Mouse (Mus musculus) embryonic facial prominence, embryonic 14.5 days (tissue): ENCODE measurements at regions not wholly inside any gene's neighbourhood (a gene's known extent, or its start where the extent isn't known, plus 50 kb on each side); places are given as distances from the start of the nearest gene placed in this dataset.

Experiments used
- ATAC-seq: fragments of 200-750 bp; cut with Nextera tagmentation; 2 replicates; pipeline ENCODE4 v1.8.0; 2017; ENCODE audit warnings: low read depth, moderate number of reproducible peaks, moderate TSS enrichment
- DNase-seq: peaks from one replicate; pipeline ENCODE4 v3.0.0-alpha.2; 2015; ENCODE audit warnings: low spot score
- H3K27ac ChIP-seq: fragments of 300-500 bp; sonication (generic); replicated peaks from 2 replicates; pipeline ENCODE4 v1.5.1; 2014; ENCODE audit warnings: low read depth, mild to moderate bottlenecking, low read length, moderate library complexity
- H3K27me3 ChIP-seq: fragments of 300-500 bp; sonication (generic); replicated peaks from 2 replicates; pipeline ENCODE4 v1.6.1; 2014; ENCODE audit warnings: low read length; ENCODE audit not compliant: control insufficient read depth, insufficient read depth
- H3K36me3 ChIP-seq: fragments of 300-500 bp; sonication (generic); 2 replicates; pipeline ENCODE4 v1.6.1; 2014; ENCODE audit warnings: low read length, mixed read lengths; ENCODE audit not compliant: control insufficient read depth, insufficient read depth
- H3K4me1 ChIP-seq: fragments of 300-500 bp; sonication (generic); 2 replicates; pipeline ENCODE4 v1.6.1; 2014; ENCODE audit warnings: antibody characterized with exemption, low read length; ENCODE audit not compliant: control insufficient read depth, insufficient read depth
- H3K4me2 ChIP-seq: fragments of 300-500 bp; sonication (generic); 2 replicates; pipeline ENCODE4 v1.6.1; 2014; ENCODE audit warnings: low read depth, mild to moderate bottlenecking, low read length, moderate library complexity, mixed read lengths
- H3K4me3 ChIP-seq: fragments of 300-500 bp; sonication (generic); 2 replicates; pipeline ENCODE4 v1.5.1; 2014; ENCODE audit warnings: low read depth, mild to moderate bottlenecking, low read length
- H3K9ac ChIP-seq: fragments of 300-500 bp; sonication (generic); 2 replicates; pipeline ENCODE4 v1.6.1; 2014; ENCODE audit warnings: low read depth, mild to moderate bottlenecking, low read length, moderate library complexity, mixed read lengths
- H3K9me3 ChIP-seq: fragments of 300-500 bp; sonication (generic); 2 replicates; pipeline ENCODE4 v1.6.1; 2016; ENCODE audit warnings: low read length; ENCODE audit not compliant: control insufficient read depth
- WGBS: fragments of 180-500 bp; shearing (Covaris S2); extraction: QIAGEN DNeasy Blood & Tissue Kit; methylation state at CpG from one replicate; pipeline ENCODE4 v1.1.7; 2014; 5-methylcytosine and 5-hydroxymethylcytosine counted together

DNA sequence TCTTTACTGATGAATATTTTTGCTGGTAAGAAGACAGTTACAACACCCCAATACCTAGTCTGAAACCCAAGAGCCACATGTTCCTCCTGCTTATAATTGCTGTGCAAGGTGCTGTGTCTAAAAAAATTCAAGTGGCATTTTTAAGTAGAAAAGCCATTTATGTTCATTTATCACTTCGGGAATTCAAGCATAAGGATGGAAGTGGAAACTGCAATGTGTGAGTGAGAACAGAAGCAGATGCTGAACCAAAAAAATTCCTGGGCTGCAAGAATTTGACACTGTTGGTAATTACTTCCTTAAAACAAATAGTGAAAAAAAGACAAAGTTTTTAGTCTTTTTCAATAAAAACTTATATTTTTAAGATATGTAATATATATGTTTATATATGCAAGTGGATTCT lies 3227.5 kb upstream of the Gm6569 start:
- ATAC-seq: no peak
- no peak for DNase-seq
- no peaks in the 10 kb centered on the region for H3K4me1 ChIP-seq
- no peak overlapping the region for H3K9ac ChIP-seq
- H3K27me3 ChIP-seq: no peaks in the 10 kb centered on the region
- WGBS: 75% methylated on average over 1 of the region's 1 CpGs
- H3K4me2 ChIP-seq: no peak overlapping the region
- H3K36me3 ChIP-seq: no peaks in the 10 kb centered on the region
- no peak overlapping the region for H3K4me3 ChIP-seq
- H3K27ac ChIP-seq: no peak overlapping the region
- no peaks in the 10 kb centered on the region for H3K9me3 ChIP-seq

- Histone ChIP-seq H3K36me3 (no peaks in the 10 kb centered on the region), H3K9me3 (no peaks in the 10 kb centered on the region), H3K27ac (no peak overlapping the region), H3K4me1 (no peaks in the 10 kb centered on the region), H3K4me2 (no peak overlapping the region), H3K27me3 (no peaks in the 10 kb centered on the region), H3K9ac (no peak overlapping the region), H3K4me3 (no peak overlapping the region)
- ATAC-seq: no peak
- WGBS: 67% methylated on average over 2 of the region's 2 CpGs
- DNase-seq: no peak
Measured at GRCm38 (mm10) chr15:70618131-70618674, 3216.2 kb upstream of the Gm6569 start.

DNA sequence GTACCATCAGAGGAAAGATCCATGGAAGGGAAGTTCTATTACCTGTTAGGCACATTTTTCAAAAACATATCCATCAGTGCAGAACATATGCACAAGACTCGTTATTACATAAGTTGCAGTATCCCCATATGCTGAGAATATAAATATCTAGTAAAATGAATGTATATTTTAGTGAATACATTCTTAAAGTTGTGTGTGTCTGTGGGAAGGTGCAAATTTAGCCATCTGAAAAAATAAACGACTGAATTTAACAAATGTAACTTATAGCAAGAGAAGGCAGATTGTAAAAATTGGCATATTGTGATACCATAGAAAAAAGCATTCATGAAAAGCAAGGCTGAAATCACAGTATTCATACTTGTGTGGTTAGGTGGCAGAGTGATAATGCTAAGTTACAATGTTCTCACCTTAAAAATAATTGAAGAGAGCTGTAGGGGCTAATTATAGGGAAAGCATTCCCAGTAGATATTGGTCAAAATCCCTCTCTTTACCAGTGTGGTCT lies 3193.3 kb upstream of the Gm6569 start:
- ATAC-seq: no peak
- WGBS: 75% methylated on average over 2 of the region's 2 CpGs
- no peak overlapping the region for H3K4me2 ChIP-seq
- H3K4me3 ChIP-seq: no peak overlapping the region
- no peak for DNase-seq
- H3K27me3 ChIP-seq: no peaks in the 10 kb centered on the region
- no peaks in the 10 kb centered on the region for H3K9me3 ChIP-seq
- H3K27ac ChIP-seq: no peak overlapping the region
- H3K9ac ChIP-seq: no peak overlapping the region
- H3K36me3 ChIP-seq: no peaks in the 10 kb centered on the region
- H3K4me1 ChIP-seq: no peaks in the 10 kb centered on the region

- DNase-seq: peak; percentile 61
- no peak overlapping the region for H3K4me2 ChIP-seq
- no peak overlapping the region for H3K4me3 ChIP-seq
- ATAC-seq: peak; percentile 82; the same call in 1 of the 2 replicates
- no peaks in the 10 kb centered on the region for H3K27me3 ChIP-seq
- no peaks in the 10 kb centered on the region for H3K36me3 ChIP-seq
- no peak overlapping the region for H3K27ac ChIP-seq
- H3K9me3 ChIP-seq: no peaks in the 10 kb centered on the region
- no peak overlapping the region for H3K9ac ChIP-seq
- H3K4me1 ChIP-seq: no peaks in the 10 kb centered on the region
Measured at GRCm38 (mm10) chr15:70644447-70645202, 3189.7 kb upstream of the Gm6569 start.

DNA sequence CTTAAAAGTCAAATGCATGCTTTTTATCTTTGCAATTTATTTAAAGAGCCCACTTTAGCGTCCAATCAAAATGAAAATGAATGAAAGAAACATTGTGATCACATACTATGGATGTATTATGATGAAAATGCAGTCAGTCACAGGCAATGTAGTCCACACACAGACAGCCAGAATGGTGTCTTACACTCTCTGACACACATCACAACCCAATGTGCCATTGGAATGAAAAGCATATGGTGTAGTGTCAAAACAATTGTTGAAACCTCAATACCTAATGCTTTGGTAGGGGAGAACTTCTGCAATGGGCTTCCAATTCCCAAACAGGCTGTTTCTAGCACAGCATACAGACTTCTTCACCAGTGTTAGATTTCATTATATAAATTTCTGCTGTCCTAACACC lies 3158.8 kb upstream of the Gm6569 start:
- no peak overlapping the region for H3K27ac ChIP-seq
- H3K4me1 ChIP-seq: no peaks in the 10 kb centered on the region
- no peaks in the 10 kb centered on the region for H3K27me3 ChIP-seq
- no peak overlapping the region for H3K4me3 ChIP-seq
- no peak for ATAC-seq
- no peak for DNase-seq
- WGBS: 76% methylated on average over 1 of the region's 1 CpGs
- H3K4me2 ChIP-seq: no peak overlapping the region
- H3K9me3 ChIP-seq: no peaks in the 10 kb centered on the region
- no peaks in the 10 kb centered on the region for H3K36me3 ChIP-seq
- H3K9ac ChIP-seq: no peak overlapping the region

- peak; percentile 30; the same call in 1 of the 2 replicates for ATAC-seq
- no peaks in the 10 kb centered on the region for H3K9me3 ChIP-seq
- no peak overlapping the region for H3K9ac ChIP-seq
- H3K27ac ChIP-seq: no peak overlapping the region
- H3K4me3 ChIP-seq: no peak overlapping the region
- H3K36me3 ChIP-seq: no peaks in the 10 kb centered on the region
- WGBS: 81% methylated on average over 2 of the region's 2 CpGs
- DNase-seq: no peak
- H3K4me1 ChIP-seq: no peaks in the 10 kb centered on the region
- H3K27me3 ChIP-seq: no peaks in the 10 kb centered on the region
- H3K4me2 ChIP-seq: no peak overlapping the region
Measured at GRCm38 (mm10) chr15:70704547-70704946, 3129.8 kb upstream of the Gm6569 start.

DNA sequence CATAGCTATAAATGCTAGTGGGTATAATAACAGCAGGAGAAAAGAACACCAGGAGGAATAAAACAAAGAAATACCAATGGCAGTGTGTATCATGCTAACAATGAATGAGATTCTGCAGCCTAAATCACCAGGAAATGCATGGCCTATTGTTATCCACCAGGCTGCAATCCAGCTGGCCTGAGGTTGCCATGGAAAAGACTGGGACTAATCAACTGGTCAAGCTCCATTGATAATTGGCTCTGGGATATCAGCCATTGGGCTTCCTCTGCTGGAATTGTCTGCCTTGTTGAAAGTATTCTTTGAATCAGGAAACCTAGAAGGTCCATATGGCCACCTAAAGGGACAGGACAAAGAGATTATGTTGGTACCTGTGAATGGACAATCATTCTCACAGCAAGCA lies 3120.6 kb upstream of the Gm6569 start:
- Histone ChIP-seq H3K4me2 (no peak overlapping the region), H3K36me3 (no peaks in the 10 kb centered on the region), H3K9me3 (no peaks in the 10 kb centered on the region), H3K4me1 (no peaks in the 10 kb centered on the region), H3K27ac (no peak overlapping the region), H3K27me3 (no peaks in the 10 kb centered on the region), H3K4me3 (no peak overlapping the region), H3K9ac (no peak overlapping the region)
- peak; percentile 78; the same call in 1 of the 2 replicates for ATAC-seq
- DNase-seq: peak; percentile 50

DNA sequence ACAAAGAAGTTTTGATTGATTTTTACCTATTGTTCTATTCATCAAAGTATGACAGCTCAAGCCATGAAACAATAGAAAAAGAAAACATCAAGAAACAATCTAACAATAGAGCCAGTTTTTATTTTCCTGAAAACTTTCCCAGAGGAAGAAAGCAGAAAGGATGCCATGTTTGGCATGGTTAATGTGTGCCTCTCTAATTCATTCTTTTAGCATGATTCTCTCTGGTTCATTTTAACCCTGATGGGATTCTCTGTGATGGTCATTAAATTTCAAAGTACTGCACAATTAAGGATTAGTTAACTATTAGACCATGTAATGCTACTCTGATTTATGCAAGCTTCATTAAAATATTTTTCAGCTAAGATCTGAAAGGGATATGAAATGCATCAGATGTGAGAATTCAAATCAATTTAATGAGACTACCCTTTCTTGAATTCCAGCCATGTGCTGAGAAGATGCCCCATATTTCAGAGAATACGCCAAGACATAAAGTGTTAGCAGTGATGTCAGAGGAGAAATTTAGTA lies 3106.9 kb upstream of the Gm6569 start:
- H3K4me2 ChIP-seq: no peak overlapping the region
- H3K36me3 ChIP-seq: no peaks in the 10 kb centered on the region
- no peak for ATAC-seq
- WGBS: 87% methylated on average over 1 of the region's 1 CpGs
- no peak overlapping the region for H3K4me3 ChIP-seq
- no peak overlapping the region for H3K27ac ChIP-seq
- no peaks in the 10 kb centered on the region for H3K9me3 ChIP-seq
- H3K27me3 ChIP-seq: no peaks in the 10 kb centered on the region
- H3K9ac ChIP-seq: no peak overlapping the region
- DNase-seq: no peak
- no peaks in the 10 kb centered on the region for H3K4me1 ChIP-seq

DNA sequence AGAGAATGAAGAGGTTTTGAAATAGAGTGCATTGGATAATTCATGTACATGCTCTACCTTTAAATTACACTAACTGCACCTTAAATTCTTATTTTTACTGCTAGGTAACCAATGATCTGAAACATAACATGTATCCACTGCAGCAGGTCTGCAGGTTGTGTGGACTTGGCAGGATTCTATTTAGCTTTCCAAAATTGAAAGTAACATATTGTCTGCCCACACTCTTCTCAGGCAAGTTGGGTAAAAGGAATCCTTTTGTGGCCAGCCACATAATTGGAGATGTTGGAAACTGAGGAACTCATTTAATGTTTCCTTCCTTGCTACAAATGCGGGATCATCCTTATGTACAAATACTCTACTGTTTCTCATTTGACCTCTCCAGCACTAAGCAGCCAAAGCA lies 3106.4 kb upstream of the Gm6569 start:
- Histone ChIP-seq H3K36me3 (no peaks in the 10 kb centered on the region), H3K27me3 (no peaks in the 10 kb centered on the region), H3K9ac (no peak overlapping the region), H3K4me3 (no peak overlapping the region), H3K27ac (no peak overlapping the region), H3K4me2 (no peak overlapping the region), H3K9me3 (no peaks in the 10 kb centered on the region), H3K4me1 (no peaks in the 10 kb centered on the region)
- ATAC-seq (no peak), DNase-seq (no peak)
- WGBS: 91% methylated on average over 1 of the region's 1 CpGs
